Mouse (Mus musculus) hindbrain, embryonic 10.5 days (tissue): ENCODE measurements around the gene Zfp296. TPM values are rescaled to one million over a fixed set of nuclear protein-coding genes. Genes with fewer than 3 reads are reported as not detected.

Source experiments
- DNase-seq: peaks from one replicate; pipeline ENCODE4 v3.0.0-alpha.2; 2017; ENCODE audit warnings: low spot score
- H3K27ac ChIP-seq: fragments of 300-500 bp; sonication (generic); 2 replicates; pipeline ENCODE4 v1.5.1; 2016; ENCODE audit warnings: mild to moderate bottlenecking, moderate library complexity
- H3K27me3 ChIP-seq: fragments of 300-500 bp; sonication (generic); 2 replicates; pipeline ENCODE4 v1.6.1; 2016; ENCODE audit warnings: mild to moderate bottlenecking; ENCODE audit not compliant: poor library complexity, insufficient read depth, severe bottlenecking
- H3K36me3 ChIP-seq: fragments of 300-500 bp; sonication (generic); 2 replicates; pipeline ENCODE4 v1.6.1; 2016; ENCODE audit warnings: mild to moderate bottlenecking, moderate library complexity
- H3K4me1 ChIP-seq: fragments of 300-500 bp; sonication (generic); replicated peaks from 2 replicates; pipeline ENCODE4 v1.6.1; 2016; ENCODE audit warnings: mild to moderate bottlenecking
- H3K4me3 ChIP-seq: fragments of 300-500 bp; sonication (generic); 2 replicates; pipeline ENCODE4 v1.5.1; 2016; ENCODE audit warnings: mild to moderate bottlenecking, moderate library complexity
- H3K9me3 ChIP-seq: fragments of 300-500 bp; sonication (generic); 2 replicates; pipeline ENCODE4 v1.6.1; 2016; ENCODE audit warnings: mild to moderate bottlenecking, moderate library complexity
- WGBS: fragments of 180-500 bp; shearing (Covaris S2); methylation state at CpG from one replicate; pipeline ENCODE4 v1.1.7; 2016; 5-methylcytosine and 5-hydroxymethylcytosine counted together
- polyA plus RNA-seq: library from polyadenylated mRNA; unstranded; fragments of >200 nt; fragmentation: Nextera tagmentation; extraction: Ambion mirVana; gene quantifications from 2 replicates; pipeline ENCODE4 v1.2.1, GENCODE M21; 2016

The Zfp296 gene
- 0.22 and 0.72 TPM in 2 replicates for polyA plus RNA-seq

- peaks cover 67% of the 10 kb centered on the region for H3K27me3 ChIP-seq
Measured at GRCm38 (mm10) chr7:19577141-19577852, at the start of gene Zfp296, which contains the start of gene Gemin7. Gene Zfp296 (plus strand): TSS chr7:19577287. Gene Gemin7 (minus strand): TSS chr7:19577595.

GRCm38 (mm10) chr7:19531077-19531476 is 46.0 kb upstream of the Zfp296 start:
- H3K4me1 ChIP-seq: 0 out of 2 replicates have a peak, but pooled peaks cover 8% of the 10 kb centered on the region
- no peak overlapping the region for H3K4me3 ChIP-seq
- H3K9me3 ChIP-seq: no peaks in the 10 kb centered on the region
- no peak for DNase-seq
- peaks cover 79% of the 10 kb centered on the region for H3K36me3 ChIP-seq
- WGBS: 78% methylated on average over 10 of the region's 10 CpGs
- H3K27ac ChIP-seq: no peak overlapping the region
- H3K27me3 ChIP-seq: peaks cover 1% of the 10 kb centered on the region; the same call in 1 of the 2 replicates

More at GRCm38 (mm10) chr7:19577141-19577852, at the start of gene Zfp296, which contains the start of gene Gemin7:
- Histone ChIP-seq H3K4me3 (peak within 1 kb of the TSS; percentile 50), H3K9me3 (no peaks in the 10 kb centered on the region), H3K27ac (no peak within 1 kb of the TSS), H3K4me1 (peaks cover 27% of the 10 kb centered on the region), H3K36me3 (peaks cover 30% of the 10 kb centered on the region)
- DNase-seq: no peak
- under 1% methylated on average over 56 of the region's 56 CpGs for WGBS

- no peaks in the 10 kb centered on the region for H3K9me3 ChIP-seq
- H3K4me1 ChIP-seq: 0 out of 2 replicates have a peak, but pooled peaks cover 10% of the 10 kb centered on the region
- H3K27ac ChIP-seq: no peak overlapping the region
- H3K36me3 ChIP-seq: peaks cover 81% of the 10 kb centered on the region
- DNase-seq: no peak
- H3K27me3 ChIP-seq: no peaks in the 10 kb centered on the region
- WGBS: 95% methylated on average over 14 of the region's 14 CpGs
- no peak overlapping the region for H3K4me3 ChIP-seq
Measured at GRCm38 (mm10) chr7:19532240-19532639, 44.8 kb upstream of the Zfp296 start.

GRCm38 (mm10) chr7:19534676-19535075 is 42.4 kb upstream of the Zfp296 start:
- H3K36me3 ChIP-seq: peaks cover 66% of the 10 kb centered on the region

GRCm38 (mm10) chr7:19540771-19541566 is 36.1 kb upstream of the Zfp296 start:
- Histone ChIP-seq H3K4me3 (no peak overlapping the region), H3K36me3 (peaks cover 3% of the 10 kb centered on the region; the same call in 1 of the 2 replicates), H3K4me1 (peaks cover 27% of the 10 kb centered on the region), H3K27ac (0 out of 2 replicates have a peak overlapping the region, but pooled peaks have one; percentile 2), H3K27me3 (no peaks in the 10 kb centered on the region), H3K9me3 (no peaks in the 10 kb centered on the region)
- DNase-seq: no peak
- WGBS: 91% methylated on average over 2 of the region's 2 CpGs

More at GRCm38 (mm10) chr7:19534676-19535075, 42.4 kb upstream of the Zfp296 start:
- H3K4me3 ChIP-seq: no peak overlapping the region
- WGBS: 94% methylated on average over 10 of the region's 10 CpGs
- peaks cover 15% of the 10 kb centered on the region for H3K4me1 ChIP-seq
- no peaks in the 10 kb centered on the region for H3K27me3 ChIP-seq
- no peak overlapping the region for H3K27ac ChIP-seq
- no peaks in the 10 kb centered on the region for H3K9me3 ChIP-seq
- DNase-seq: no peak

- WGBS: 84% methylated on average over 7 of the region's 7 CpGs
Measured at GRCm38 (mm10) chr7:19541681-19542154, 35.4 kb upstream of the Zfp296 start.

GRCm38 (mm10) chr7:19542155-19542691 is 34.9 kb upstream of the Zfp296 start:
- DNase-seq: no peak
- WGBS: 68% methylated on average over 8 of the region's 8 CpGs
- Histone ChIP-seq H3K9me3 (no peaks in the 10 kb centered on the region), H3K36me3 (no peaks in the 10 kb centered on the region), H3K4me1 (peaks cover 31% of the 10 kb centered on the region), H3K27ac (peak overlapping the region; percentile 41), H3K27me3 (no peaks in the 10 kb centered on the region), H3K4me3 (no peak overlapping the region)

More at GRCm38 (mm10) chr7:19541681-19542154, 35.4 kb upstream of the Zfp296 start:
- Histone ChIP-seq H3K9me3 (no peaks in the 10 kb centered on the region), H3K27me3 (no peaks in the 10 kb centered on the region), H3K36me3 (no peaks in the 10 kb centered on the region), H3K27ac (no peak overlapping the region), H3K4me1 (peaks cover 30% of the 10 kb centered on the region), H3K4me3 (no peak overlapping the region)
- DNase-seq: no peak

GRCm38 (mm10) chr7:19543584-19543983 is 33.5 kb upstream of the Zfp296 start:
- no peak overlapping the region for H3K4me3 ChIP-seq
- WGBS: 59% methylated on average over 6 of the region's 6 CpGs
- H3K4me1 ChIP-seq: peaks cover 26% of the 10 kb centered on the region
- no peaks in the 10 kb centered on the region for H3K27me3 ChIP-seq
- H3K27ac ChIP-seq: no peak overlapping the region
- no peak for DNase-seq
- H3K36me3 ChIP-seq: 0 out of 2 replicates have a peak, but pooled peaks cover 3% of the 10 kb centered on the region
- no peaks in the 10 kb centered on the region for H3K9me3 ChIP-seq

- 80% methylated on average over 3 of the region's 3 CpGs for WGBS
- peaks cover 6% of the 10 kb centered on the region; the same call in 1 of the 2 replicates for H3K36me3 ChIP-seq
- no peaks in the 10 kb centered on the region for H3K9me3 ChIP-seq
- H3K27ac ChIP-seq: no peak overlapping the region
- no peak overlapping the region for H3K4me3 ChIP-seq
- no peaks in the 10 kb centered on the region for H3K27me3 ChIP-seq
- no peak for DNase-seq
- H3K4me1 ChIP-seq: peaks cover 25% of the 10 kb centered on the region
Measured at GRCm38 (mm10) chr7:19546007-19546406, 31.1 kb upstream of the Zfp296 start.

GRCm38 (mm10) chr7:19547344-19547969 is 29.6 kb upstream of the Zfp296 start:
- WGBS: 66% methylated on average over 2 of the region's 2 CpGs

GRCm38 (mm10) chr7:19549394-19549793 is 27.7 kb upstream of the Zfp296 start:
- Histone ChIP-seq H3K4me1 (peaks cover 8% of the 10 kb centered on the region; the same call in 1 of the 2 replicates), H3K27ac (no peak overlapping the region), H3K9me3 (no peaks in the 10 kb centered on the region), H3K36me3 (peaks cover 34% of the 10 kb centered on the region), H3K27me3 (no peaks in the 10 kb centered on the region), H3K4me3 (no peak overlapping the region)
- DNase-seq: no peak
- WGBS: 93% methylated on average over 10 of the region's 10 CpGs

More at GRCm38 (mm10) chr7:19547344-19547969, 29.6 kb upstream of the Zfp296 start:
- Histone ChIP-seq H3K4me3 (no peak overlapping the region), H3K9me3 (no peaks in the 10 kb centered on the region), H3K4me1 (peaks cover 12% of the 10 kb centered on the region), H3K27ac (no peak overlapping the region), H3K36me3 (peaks cover 15% of the 10 kb centered on the region), H3K27me3 (no peaks in the 10 kb centered on the region)
- DNase-seq: no peak

GRCm38 (mm10) chr7:19551634-19552033 is 25.5 kb upstream of the Zfp296 start:
- H3K27me3 ChIP-seq: no peaks in the 10 kb centered on the region
- no peak overlapping the region for H3K27ac ChIP-seq
- H3K4me3 ChIP-seq: no peak overlapping the region
- WGBS: 89% methylated on average over 5 of the region's 5 CpGs
- H3K9me3 ChIP-seq: no peaks in the 10 kb centered on the region
- no peak for DNase-seq
- H3K36me3 ChIP-seq: peaks cover 57% of the 10 kb centered on the region
- H3K4me1 ChIP-seq: peaks cover 6% of the 10 kb centered on the region; the same call in 1 of the 2 replicates
